Mouse (Mus musculus): ENCODE measurements at regions not wholly inside any gene's neighbourhood (a gene's known extent, or its start where the extent isn't known, plus 50 kb on each side); places are given as distances from the start of the nearest gene placed in this dataset.

DNA sequence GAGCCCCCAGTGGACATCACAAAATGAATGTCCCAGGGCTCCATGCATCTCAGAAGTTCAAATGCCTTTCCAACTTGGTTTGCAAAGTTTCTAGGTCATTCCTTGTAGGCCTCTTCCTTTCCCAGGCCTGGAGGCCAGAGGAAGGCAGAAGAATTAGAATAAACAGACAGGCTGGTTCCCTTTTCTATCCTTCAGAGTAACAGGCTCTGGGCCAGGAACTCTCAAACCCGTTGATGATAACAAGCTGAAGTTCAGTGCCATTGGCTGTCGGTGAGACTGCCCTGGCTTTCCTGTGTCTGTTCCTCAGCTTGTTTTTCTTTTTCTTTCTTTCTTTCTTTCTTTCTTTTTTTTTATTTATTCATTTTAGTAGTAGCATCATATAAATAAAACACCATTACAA is 99.3 kb upstream of the Gm4791 start:
- Histone ChIP-seq H3K4me1 (ENCODE audit: control insufficient read depth, insufficient read depth, insufficient read length, low read length) (no peaks in the 10 kb centered on the region), H3K27ac (ENCODE audit: insufficient read depth, low read depth, low read length) (no peak overlapping the region), H3K4me3 (ENCODE audit: low read depth, low read length) (no peak overlapping the region), H3K36me3 (ENCODE audit: control insufficient read depth, insufficient read depth, low read length) (no peaks in the 10 kb centered on the region), H3K27me3 (ENCODE audit: control insufficient read depth, insufficient read depth, low read length) (no peaks in the 10 kb centered on the region)
- 48% methylated on average over 2 of the region's 2 CpGs for WGBS
- no peak for TF ChIP-seq CTCF (IDR thresholded peaks at IDR 0.05; ENCODE audit: extremely low read depth, insufficient read length, insufficient replicate concordance, low read depth, low read length)
- TF ChIP-seq POLR2A (IDR thresholded peaks at IDR 0.05; ENCODE audit: low read depth, low read length) = no peak

DNA sequence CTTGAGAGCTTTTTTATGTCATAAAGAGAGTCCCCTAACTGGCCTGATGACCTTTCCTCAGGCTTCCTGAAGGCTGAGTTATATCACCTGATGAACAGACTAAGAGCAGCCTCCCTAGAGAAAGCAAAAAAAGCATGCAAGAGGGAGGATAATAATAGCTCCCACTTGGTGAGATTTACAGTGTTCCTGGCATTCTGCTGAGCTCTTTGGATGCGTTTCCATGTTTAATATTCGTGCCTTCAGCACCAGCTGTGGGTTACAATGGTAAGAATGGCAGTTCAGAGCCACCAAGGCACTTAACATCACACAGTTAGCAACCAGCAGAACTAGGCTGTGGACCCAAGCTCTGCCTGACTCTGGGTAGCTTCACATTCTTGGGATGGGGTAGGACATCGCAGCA is 100.4 kb upstream of the Gm4791 start:
- Histone ChIP-seq H3K36me3 (ENCODE audit: control insufficient read depth, insufficient read depth, low read length) (no peaks in the 10 kb centered on the region), H3K4me3 (ENCODE audit: low read depth, low read length) (no peak overlapping the region), H3K27me3 (ENCODE audit: control insufficient read depth, insufficient read depth, low read length) (no peaks in the 10 kb centered on the region), H3K27ac (ENCODE audit: insufficient read depth, low read depth, low read length) (no peak overlapping the region), H3K4me1 (ENCODE audit: control insufficient read depth, insufficient read depth, insufficient read length, low read length) (no peaks in the 10 kb centered on the region)
- 65% methylated on average over 3 of the region's 3 CpGs for WGBS
- TF ChIP-seq CTCF (IDR thresholded peaks at IDR 0.05; ENCODE audit: extremely low read depth, insufficient read length, insufficient replicate concordance, low read depth, low read length) = no peak
- TF ChIP-seq POLR2A (IDR thresholded peaks at IDR 0.05; ENCODE audit: low read depth, low read length) = no peak

DNA sequence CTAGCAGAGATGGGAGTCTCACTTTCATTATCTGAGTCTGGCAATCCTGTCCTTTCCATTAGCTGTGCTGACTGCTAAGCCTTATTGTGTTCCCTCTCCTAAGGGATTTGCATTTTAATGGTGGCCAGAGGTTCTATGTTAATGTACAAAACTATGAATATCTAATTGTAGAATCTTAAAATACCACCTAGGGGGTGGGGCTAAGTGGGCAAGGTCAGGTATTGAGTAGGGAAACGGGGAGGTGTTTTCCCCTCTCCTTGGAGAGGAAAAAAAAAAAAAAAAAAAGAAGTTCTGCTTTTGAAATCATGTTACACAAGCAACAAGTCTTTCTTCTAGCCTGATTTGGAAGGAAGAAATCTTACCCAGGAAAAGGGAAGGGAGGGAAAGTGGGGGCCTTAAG is 106.7 kb upstream of the Gm4791 start:
- TF ChIP-seq POLR2A (IDR thresholded peaks at IDR 0.05; ENCODE audit: low read depth, low read length) (no peak), CTCF (IDR thresholded peaks at IDR 0.05; ENCODE audit: extremely low read depth, insufficient read length, insufficient replicate concordance, low read depth, low read length) (no peak)
- Histone ChIP-seq H3K27me3 (ENCODE audit: control insufficient read depth, insufficient read depth, low read length) (no peaks in the 10 kb centered on the region), H3K4me3 (ENCODE audit: low read depth, low read length) (no peak overlapping the region), H3K36me3 (ENCODE audit: control insufficient read depth, insufficient read depth, low read length) (no peaks in the 10 kb centered on the region), H3K4me1 (ENCODE audit: control insufficient read depth, insufficient read depth, insufficient read length, low read length) (no peaks in the 10 kb centered on the region), H3K27ac (ENCODE audit: insufficient read depth, low read depth, low read length) (no peak overlapping the region)
- 31% methylated on average over 1 of the region's 1 CpGs for WGBS

DNA sequence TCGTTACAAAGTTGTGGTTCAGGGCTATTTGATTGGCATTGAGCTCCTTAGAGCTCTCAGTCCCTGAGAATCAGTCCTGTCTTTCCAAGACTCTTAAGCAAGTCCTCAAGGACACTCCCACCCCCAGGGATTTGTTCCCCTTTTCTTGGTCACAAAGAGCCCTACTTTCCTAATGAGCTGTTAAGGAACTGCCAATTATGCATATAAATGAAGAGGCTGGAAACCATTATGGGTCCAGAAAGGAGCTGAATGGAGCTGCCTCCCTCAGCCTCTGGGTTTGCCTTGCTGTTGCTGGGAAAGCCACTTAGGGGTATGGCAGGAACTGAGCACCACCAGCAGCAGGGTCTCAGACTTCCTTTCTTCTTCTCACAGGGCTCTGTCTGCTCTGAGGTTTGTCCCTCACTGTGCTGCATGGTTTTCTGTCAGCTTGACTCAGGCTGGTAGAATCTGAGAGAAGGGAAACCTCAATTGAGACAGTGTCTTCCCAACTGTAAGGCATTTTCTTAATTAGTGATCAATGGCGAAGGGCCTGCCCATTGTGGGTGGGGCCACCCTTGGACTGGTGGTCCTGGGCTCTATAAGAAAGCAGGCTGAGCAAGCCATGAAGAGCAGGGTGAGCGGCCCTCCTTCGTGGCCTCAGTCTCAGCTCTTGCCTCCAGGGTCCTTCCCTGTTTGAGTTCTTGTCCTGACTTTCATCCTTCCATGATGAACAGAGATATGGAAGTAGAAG is 108.4 kb upstream of the Gm4791 start:
- H3K4me1 ChIP-seq (ENCODE audit: control insufficient read depth, insufficient read depth, insufficient read length, low read length) = no peaks in the 10 kb centered on the region
- H3K4me3 ChIP-seq (ENCODE audit: low read depth, low read length) = no peak overlapping the region
- WGBS = 81% methylated on average over 4 of the region's 4 CpGs
- H3K27ac ChIP-seq (ENCODE audit: insufficient read depth, low read depth, low read length) = no peak overlapping the region
- TF ChIP-seq CTCF (IDR thresholded peaks at IDR 0.05; ENCODE audit: extremely low read depth, insufficient read length, insufficient replicate concordance, low read depth, low read length) (no peak), POLR2A (IDR thresholded peaks at IDR 0.05; ENCODE audit: low read depth, low read length) (no peak)
- H3K36me3 ChIP-seq (ENCODE audit: control insufficient read depth, insufficient read depth, low read length) = no peaks in the 10 kb centered on the region
- no peaks in the 10 kb centered on the region for H3K27me3 ChIP-seq (ENCODE audit: control insufficient read depth, insufficient read depth, low read length)

DNA sequence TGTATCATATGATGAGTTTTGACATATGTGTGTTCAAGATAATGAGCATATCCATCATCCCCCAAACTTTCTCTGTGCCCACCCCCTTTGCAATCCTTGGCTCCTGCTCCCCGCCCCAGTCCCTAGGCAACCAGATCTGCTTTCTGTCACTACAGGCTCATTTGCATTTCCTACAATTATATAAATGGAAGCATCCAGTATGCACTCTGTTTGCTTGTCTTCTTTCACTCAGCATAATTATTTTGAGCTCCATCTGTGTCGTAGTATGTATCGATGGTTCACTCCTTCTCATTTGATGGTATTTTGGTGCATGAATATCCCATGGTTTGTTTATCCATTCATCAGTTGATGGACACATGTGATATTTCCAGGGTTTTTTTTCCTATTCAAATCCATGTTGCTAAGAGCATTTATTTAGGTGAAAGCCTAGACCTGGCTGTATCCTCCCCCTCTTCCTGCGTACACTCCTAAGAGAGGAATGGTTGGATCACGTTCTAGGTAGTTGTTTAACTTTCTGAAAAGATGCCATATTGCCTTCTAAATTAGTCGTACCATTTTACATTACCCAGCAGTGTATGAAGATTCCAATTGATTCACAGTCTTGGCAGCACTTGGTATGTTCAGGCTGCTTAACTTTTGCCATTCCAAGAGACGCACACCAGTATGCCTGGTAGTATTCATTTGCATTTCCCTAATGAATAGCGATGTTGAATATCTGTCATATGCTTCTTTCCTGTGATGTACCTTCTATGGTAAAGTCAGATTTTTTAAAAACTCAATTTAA is 127.1 kb upstream of the Gm4791 start:
- WGBS = 83% methylated on average over 8 of the region's 8 CpGs
- no peak overlapping the region for H3K4me3 ChIP-seq (ENCODE audit: low read depth, low read length)
- H3K4me1 ChIP-seq (ENCODE audit: control insufficient read depth, insufficient read depth, insufficient read length, low read length) = no peaks in the 10 kb centered on the region
- no peaks in the 10 kb centered on the region for H3K27me3 ChIP-seq (ENCODE audit: control insufficient read depth, insufficient read depth, low read length)
- H3K27ac ChIP-seq (ENCODE audit: insufficient read depth, low read depth, low read length) = no peak overlapping the region
- TF ChIP-seq POLR2A (IDR thresholded peaks at IDR 0.05; ENCODE audit: low read depth, low read length) (no peak), CTCF (IDR thresholded peaks at IDR 0.05; ENCODE audit: extremely low read depth, insufficient read length, insufficient replicate concordance, low read depth, low read length) (no peak)
- no peaks in the 10 kb centered on the region for H3K36me3 ChIP-seq (ENCODE audit: control insufficient read depth, insufficient read depth, low read length)

DNA sequence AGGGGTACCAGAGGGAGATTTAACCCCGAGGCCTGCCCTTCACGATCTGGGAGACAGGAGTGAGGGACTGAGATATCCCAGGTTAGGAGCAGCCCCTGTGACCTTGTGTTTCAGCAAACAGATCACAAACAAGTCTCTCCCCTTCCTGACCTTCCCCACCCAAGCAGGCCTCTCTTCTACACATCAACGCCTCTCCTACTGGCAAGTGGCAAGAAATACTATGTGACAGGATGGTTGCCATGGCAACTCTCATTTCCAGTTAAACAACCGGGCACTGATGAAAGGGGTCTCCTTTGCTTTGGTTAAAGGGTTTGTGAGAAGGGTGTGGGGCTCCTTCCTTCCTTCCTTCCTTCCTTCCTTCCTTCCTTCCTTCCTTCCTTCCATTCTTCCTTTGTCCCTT is 134.6 kb upstream of the Gm4791 start:
- WGBS = 31% methylated on average over 4 of the region's 4 CpGs
- H3K4me1 ChIP-seq (ENCODE audit: control insufficient read depth, insufficient read depth, insufficient read length, low read length) = no peaks in the 10 kb centered on the region

DNA sequence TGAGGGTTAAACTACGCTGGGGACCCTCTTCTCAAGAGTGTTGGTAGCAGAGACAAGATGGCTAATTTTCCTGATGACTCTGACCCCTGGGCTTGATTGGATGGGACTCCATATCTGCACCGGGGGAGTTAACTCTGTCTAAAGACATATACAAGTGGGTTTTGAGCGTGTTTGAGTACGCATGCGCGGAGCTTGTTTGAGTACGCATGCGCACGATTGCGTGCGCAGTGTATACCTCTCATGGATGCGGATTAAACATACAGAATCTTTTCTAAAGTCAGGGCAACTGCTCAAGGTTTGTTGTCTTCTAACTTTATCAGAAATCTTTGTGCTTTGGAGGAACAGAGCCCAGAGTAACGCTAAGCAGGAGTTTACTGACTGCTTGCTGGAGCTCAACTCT is 146.8 kb upstream of the Gm4791 start:
- Histone ChIP-seq H3K36me3 (ENCODE audit: control insufficient read depth, insufficient read depth, low read length) (no peaks in the 10 kb centered on the region), H3K4me1 (ENCODE audit: control insufficient read depth, insufficient read depth, insufficient read length, low read length) (no peaks in the 10 kb centered on the region), H3K27ac (ENCODE audit: insufficient read depth, low read depth, low read length) (no peak overlapping the region), H3K4me3 (ENCODE audit: low read depth, low read length) (no peak overlapping the region), H3K27me3 (ENCODE audit: control insufficient read depth, insufficient read depth, low read length) (no peaks in the 10 kb centered on the region)
- 92% methylated on average over 13 of the region's 13 CpGs for WGBS
- TF ChIP-seq CTCF (IDR thresholded peaks at IDR 0.05; ENCODE audit: extremely low read depth, insufficient read length, insufficient replicate concordance, low read depth, low read length) (no peak), POLR2A (IDR thresholded peaks at IDR 0.05; ENCODE audit: low read depth, low read length) (no peak)

More for the DNA sequence above, 134.6 kb upstream of the Gm4791 start:
- no peak for TF ChIP-seq CTCF (IDR thresholded peaks at IDR 0.05; ENCODE audit: extremely low read depth, insufficient read length, insufficient replicate concordance, low read depth, low read length)
- no peaks in the 10 kb centered on the region for H3K36me3 ChIP-seq (ENCODE audit: control insufficient read depth, insufficient read depth, low read length)
- H3K27ac ChIP-seq (ENCODE audit: insufficient read depth, low read depth, low read length) = no peak overlapping the region
- no peak overlapping the region for H3K4me3 ChIP-seq (ENCODE audit: low read depth, low read length)
- no peaks in the 10 kb centered on the region for H3K27me3 ChIP-seq (ENCODE audit: control insufficient read depth, insufficient read depth, low read length)

Measured in small intestine, adult 2 months (tissue).